Mouse (Mus musculus): ENCODE data around the gene Cog7. TPM values are rescaled to one million over a fixed set of nuclear protein-coding genes. Genes with fewer than 3 reads are reported as not detected.

The Cog7 gene
- polyA plus RNA-seq, 1 experiment from 2014 or later, result 11.1 TPM

DNA sequence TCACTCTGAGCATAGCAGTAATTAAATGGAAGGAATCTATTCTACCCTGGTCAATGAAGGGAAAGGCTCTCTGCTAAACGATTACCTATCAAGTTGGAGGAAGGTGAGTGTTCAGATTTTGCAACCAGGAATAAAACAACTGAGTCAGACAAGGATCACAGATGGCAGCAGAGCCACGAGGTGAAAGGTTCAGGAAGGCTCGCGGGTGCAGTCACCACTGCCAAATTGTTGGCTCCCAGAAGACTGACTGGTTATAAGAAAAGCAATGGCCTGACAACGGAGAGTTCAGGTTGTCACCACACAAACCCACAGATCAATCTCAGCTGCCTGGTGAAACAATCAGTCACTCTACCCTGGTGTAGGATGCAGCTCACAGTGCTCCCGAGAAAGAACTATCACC, 135.5 kb downstream of the Cog7 start:
- no peaks in the 10 kb centered on the region for H3K9me3 ChIP-seq (replicated peaks)
- no peak for ATAC-seq (ENCODE audit: low read depth)
- no peaks in the 10 kb centered on the region for H3K4me1 ChIP-seq (replicated peaks)
- no peak overlapping the region for H3K4me2 ChIP-seq
- H3K27ac ChIP-seq, result no peak overlapping the region
- no peak overlapping the region for H3K4me3 ChIP-seq (replicated peaks)
- DNase-seq, result no peak
- no peaks in the 10 kb centered on the region for H3K27me3 ChIP-seq
- H3K36me3 ChIP-seq, result no peaks in the 10 kb centered on the region
- no peak overlapping the region for H3K9ac ChIP-seq
- 57% methylated on average over 6 of the region's 6 CpGs for WGBS (ENCODE audit: insufficient replicate concordance)

DNA sequence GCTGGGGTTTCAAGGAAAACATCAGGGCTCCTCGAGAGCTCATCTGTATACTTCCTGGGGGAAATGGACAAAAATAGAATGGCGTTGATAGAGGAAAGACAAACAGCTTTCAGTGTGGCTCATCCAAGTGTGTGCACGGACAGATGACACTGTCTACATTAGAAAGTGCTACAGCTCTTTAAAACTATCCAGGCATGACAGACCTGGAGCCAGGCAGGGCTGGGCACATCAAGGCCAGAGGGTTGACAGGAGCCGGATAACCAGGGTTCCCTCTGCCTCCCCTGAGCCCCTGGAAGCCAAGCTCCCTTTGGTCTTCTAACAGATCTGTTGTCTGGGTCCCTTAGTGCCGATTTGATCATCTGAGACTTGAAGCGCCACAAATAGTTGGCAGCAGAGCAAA, 139.3 kb downstream of the Cog7 start:
- ATAC-seq (ENCODE audit: low read depth), result no peak
- H3K4me1 ChIP-seq (replicated peaks), result no peaks in the 10 kb centered on the region
- DNase-seq, result no peak
- no peak overlapping the region for H3K4me3 ChIP-seq (replicated peaks)
- H3K9ac ChIP-seq, result no peak overlapping the region
- H3K27ac ChIP-seq, result no peak overlapping the region
- no peak overlapping the region for H3K4me2 ChIP-seq
- no peaks in the 10 kb centered on the region for H3K36me3 ChIP-seq
- no peaks in the 10 kb centered on the region for H3K27me3 ChIP-seq
- 51% methylated on average over 6 of the region's 6 CpGs for WGBS (ENCODE audit: insufficient replicate concordance)
- H3K9me3 ChIP-seq (replicated peaks), result no peaks in the 10 kb centered on the region

DNA sequence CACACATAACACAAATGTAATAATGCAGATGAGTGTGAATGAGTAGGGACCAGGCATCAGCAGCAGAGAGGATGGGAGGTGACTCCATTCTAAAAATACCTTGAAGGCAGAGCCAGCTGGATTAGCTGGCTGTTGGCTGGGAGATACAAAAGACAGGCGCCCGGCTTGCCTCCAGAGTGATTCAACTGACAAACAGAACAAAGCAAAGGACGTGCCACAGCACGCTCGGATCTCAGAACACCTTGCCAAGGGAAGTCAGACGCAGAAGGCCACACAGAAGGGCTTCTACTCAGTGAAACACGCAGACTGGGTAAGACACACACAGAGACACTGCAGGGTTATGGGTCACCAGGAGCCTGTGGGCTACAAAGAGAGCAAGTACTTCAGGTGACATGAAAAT, 140.7 kb downstream of the Cog7 start:
- ATAC-seq (ENCODE audit: low read depth), result no peak
- Histone ChIP-seq H3K27ac (no peak overlapping the region), H3K4me2 (no peak overlapping the region), H3K27me3 (no peaks in the 10 kb centered on the region), H3K9me3 (replicated peaks) (no peaks in the 10 kb centered on the region), H3K4me3 (replicated peaks) (no peak overlapping the region), H3K36me3 (no peaks in the 10 kb centered on the region), H3K9ac (no peak overlapping the region), H3K4me1 (replicated peaks) (no peaks in the 10 kb centered on the region)
- no peak for DNase-seq
- WGBS (ENCODE audit: insufficient replicate concordance), result 62% methylated on average over 7 of the region's 7 CpGs

DNA sequence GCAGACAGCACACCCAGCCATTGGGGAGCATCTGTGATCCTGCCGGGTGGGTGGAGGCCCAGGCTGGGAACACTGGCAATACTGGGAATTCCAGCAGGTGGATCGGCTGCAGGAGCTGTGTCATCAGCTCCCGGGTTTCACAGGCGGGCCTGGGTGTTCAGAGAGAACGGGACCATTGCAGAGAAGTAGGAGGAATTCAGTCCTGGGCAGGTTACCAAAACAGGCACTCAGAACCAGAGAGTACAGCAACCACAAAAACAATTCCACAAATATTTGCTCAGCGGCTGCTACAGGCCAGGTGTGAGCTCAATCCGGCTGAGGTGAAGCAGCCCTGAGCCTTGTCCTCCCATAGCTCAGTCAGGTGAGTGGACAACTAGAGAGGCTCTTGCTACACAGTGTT, 144.7 kb downstream of the Cog7 start:
- H3K9ac ChIP-seq, result no peak overlapping the region
- 68% methylated on average over 7 of the region's 7 CpGs for WGBS (ENCODE audit: insufficient replicate concordance)
- H3K27ac ChIP-seq, result no peak overlapping the region
- H3K9me3 ChIP-seq (replicated peaks), result no peaks in the 10 kb centered on the region
- DNase-seq (no peak), ATAC-seq (ENCODE audit: low read depth) (no peak)
- no peaks in the 10 kb centered on the region for H3K27me3 ChIP-seq
- no peak overlapping the region for H3K4me2 ChIP-seq
- no peak overlapping the region for H3K4me3 ChIP-seq (replicated peaks)
- no peaks in the 10 kb centered on the region for H3K36me3 ChIP-seq
- no peaks in the 10 kb centered on the region for H3K4me1 ChIP-seq (replicated peaks)

DNA sequence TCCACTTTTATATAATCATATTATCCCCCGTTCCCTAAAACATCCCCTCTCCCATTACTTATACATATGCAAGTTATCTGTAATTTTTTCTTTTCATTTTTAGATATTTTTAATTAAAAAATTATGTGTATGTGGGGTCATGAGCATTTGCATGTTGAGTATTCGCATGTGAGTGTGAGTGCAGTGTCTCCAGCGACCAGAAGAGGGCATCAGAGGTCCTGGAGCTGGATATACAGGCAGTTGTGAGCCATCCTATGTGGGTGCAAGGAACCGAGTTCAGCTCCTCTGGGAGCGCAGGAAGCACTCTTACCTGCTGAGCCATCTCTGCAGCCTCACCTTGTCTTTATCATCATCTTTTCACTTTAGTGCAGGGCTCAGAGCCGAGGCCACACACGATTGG, 146.1 kb downstream of the Cog7 start:
- 74% methylated on average over 7 of the region's 7 CpGs for WGBS (ENCODE audit: insufficient replicate concordance)

More for the DNA sequence above, 146.1 kb downstream of the Cog7 start:
- Histone ChIP-seq H3K4me2 (no peak overlapping the region), H3K36me3 (no peaks in the 10 kb centered on the region), H3K4me3 (replicated peaks) (no peak overlapping the region), H3K27me3 (no peaks in the 10 kb centered on the region), H3K9ac (no peak overlapping the region), H3K9me3 (replicated peaks) (no peaks in the 10 kb centered on the region), H3K4me1 (replicated peaks) (no peaks in the 10 kb centered on the region), H3K27ac (no peak overlapping the region)
- DNase-seq, result no peak
- no peak for ATAC-seq (ENCODE audit: low read depth)

Other genes with a start within 250 kb of the Cog7 start
- not detected in 2 replicates for gene Scnn1g, start 247.2 kb downstream of the Cog7 start, polyA plus RNA-seq (2015; fragmentation: Nextera tagmentation; extraction: Ambion mirVana)
- gene Scnn1b, start 116.7 kb downstream of the Cog7 start, polyA plus RNA-seq (2015; fragmentation: Nextera tagmentation; extraction: Ambion mirVana), result not detected in 2 replicates
- gene Gga2, start 39.5 kb upstream of the Cog7 start, polyA plus RNA-seq (2015; fragmentation: Nextera tagmentation; extraction: Ambion mirVana), result 39.7 and 41.9 TPM in 2 replicates
- gene Ubfd1, start 85.5 kb upstream of the Cog7 start, polyA plus RNA-seq (2015; fragmentation: Nextera tagmentation; extraction: Ambion mirVana), result 18.7 and 22.1 TPM in 2 replicates
- gene Ears2, start 85.6 kb upstream of the Cog7 start, polyA plus RNA-seq (2015; fragmentation: Nextera tagmentation; extraction: Ambion mirVana), result 8.3 TPM in 2 replicates
- 562 and 589 TPM in 2 replicates for gene Ndufab1, start 120.2 kb upstream of the Cog7 start, polyA plus RNA-seq (2015; fragmentation: Nextera tagmentation; extraction: Ambion mirVana)
- 13.5 and 16.0 TPM in 2 replicates for gene Palb2, start 151.3 kb upstream of the Cog7 start, polyA plus RNA-seq (2015; fragmentation: Nextera tagmentation; extraction: Ambion mirVana)
- gene Dctn5, start 151.3 kb upstream of the Cog7 start, polyA plus RNA-seq (2015; fragmentation: Nextera tagmentation; extraction: Ambion mirVana), result 54.7 and 55.9 TPM in 2 replicates
- 123 and 138 TPM in 2 replicates for gene Plk1, start 177.7 kb upstream of the Cog7 start, polyA plus RNA-seq (2015; fragmentation: Nextera tagmentation; extraction: Ambion mirVana)
- gene Ern2, start 204.5 kb upstream of the Cog7 start, polyA plus RNA-seq (2015; fragmentation: Nextera tagmentation; extraction: Ambion mirVana), result not detected in 2 replicates
- 0.58 and 0.59 TPM in 2 replicates for gene Chp2, start 237.8 kb upstream of the Cog7 start, polyA plus RNA-seq (2015; fragmentation: Nextera tagmentation; extraction: Ambion mirVana)